Comparison of ENCODE assay signal across 8 mouse cellular contexts in genomic region chr5:110652719-110653648, GRCm38 (mm10). TPM values are rescaled to one million over a fixed set of nuclear protein-coding genes. Genes with fewer than 3 reads are reported as not detected.
DNase-seq lines count a peak whose midpoint lies in the region; ATAC-seq and TF ChIP-seq lines count a peak whose summit lies in the region.

Noc4l (minus strand) TSS chr5:110653417.
Ddx51 (plus strand) TSS chr5:110653451.

- TF ChIP-seq CTCF in kidney, adult 2 months (conservative IDR thresholded peaks at IDR 0.05; ENCODE audit: insufficient read depth, insufficient read length, low read depth, low read length), result no peak
- TF ChIP-seq CTCF in spleen, adult 2 months (IDR thresholded peaks at IDR 0.05; ENCODE audit: extremely low read depth, insufficient read depth, insufficient read length, insufficient replicate concordance), result no peak

- TF ChIP-seq POLR2A in kidney, adult 2 months (IDR thresholded peaks at IDR 0.05; ENCODE audit: low read depth, low read length), result no peak
- TF ChIP-seq POLR2A in spleen, adult 2 months (IDR thresholded peaks at IDR 0.05; ENCODE audit: low read depth, low read length), result peak; percentile 55

- H3K36me3 ChIP-seq in embryonic facial prominence, embryonic 13.5 days, result peaks cover 75% of the 10 kb centered on the region
- 0 out of 2 replicates have a peak, but pooled peaks cover 1% of the 10 kb centered on the region for H3K36me3 ChIP-seq in kidney, adult 2 months (ENCODE audit: control insufficient read depth, insufficient read depth, low read length)
- peaks cover 73% of the 10 kb centered on the region for H3K36me3 ChIP-seq in limb, embryonic 12.5 days
- H3K36me3 ChIP-seq in midbrain, embryonic 15.5 days (replicated peaks), result peaks cover 60% of the 10 kb centered on the region
- peaks cover 42% of the 10 kb centered on the region for H3K36me3 ChIP-seq in spleen, adult 2 months (ENCODE audit: control insufficient read depth, insufficient read depth, low read length)

- WGBS in embryonic facial prominence, embryonic 13.5 days, result under 1% methylated on average over 91 of the region's 91 CpGs
- WGBS in kidney, adult 2 months, result under 1% methylated on average over 91 of the region's 91 CpGs
- WGBS in limb, embryonic 12.5 days, result under 1% methylated on average over 91 of the region's 91 CpGs
- under 1% methylated on average over 91 of the region's 91 CpGs for WGBS in midbrain, embryonic 15.5 days
- WGBS in spleen, adult 2 months, result under 1% methylated on average over 91 of the region's 91 CpGs

- H3K4me2 ChIP-seq in embryonic facial prominence, embryonic 13.5 days, result peak within 1 kb of the TSS; percentile 92
- H3K4me2 ChIP-seq in limb, embryonic 12.5 days, result peak within 1 kb of the TSS; percentile 93
- H3K4me2 ChIP-seq in midbrain, embryonic 15.5 days, result peak within 1 kb of the TSS; percentile 85

- H3K4me3 ChIP-seq in embryonic facial prominence, embryonic 13.5 days, result peak within 1 kb of the TSS; percentile 96
- H3K4me3 ChIP-seq in kidney, adult 2 months (ENCODE audit: insufficient read depth, low read depth, low read length), result peak within 1 kb of the TSS; percentile 95
- peak within 1 kb of the TSS; percentile 94 for H3K4me3 ChIP-seq in limb, embryonic 12.5 days (replicated peaks)
- peak within 1 kb of the TSS; percentile 99 for H3K4me3 ChIP-seq in midbrain, embryonic 15.5 days
- H3K4me3 ChIP-seq in spleen, adult 2 months (ENCODE audit: extremely low read depth, insufficient read depth, insufficient read length), result peak within 1 kb of the TSS; percentile 98

- peak; percentile 85 for DNase-seq in 3134 (ENCODE audit: extremely low read depth, insufficient read length, low spot score)
- peak; percentile 97 for DNase-seq in adrenal gland, postnatal 36 days
- DNase-seq in heart, adult 18-20 months, result peak; percentile 93 to 95
- peak; percentile 96 for DNase-seq in kidney, adult 2 months
- DNase-seq in spleen, adult 2 months (ENCODE audit: low read depth in 1 of 2, low spot score in 2 of 2), result peak; percentile 87 to 93

- H3K4me1 ChIP-seq in embryonic facial prominence, embryonic 13.5 days, result peaks cover 17% of the 10 kb centered on the region
- peaks cover 6% of the 10 kb centered on the region for H3K4me1 ChIP-seq in kidney, adult 2 months (ENCODE audit: control insufficient read depth, insufficient read depth, low read length)
- peaks cover 15% of the 10 kb centered on the region for H3K4me1 ChIP-seq in limb, embryonic 12.5 days (replicated peaks)
- H3K4me1 ChIP-seq in midbrain, embryonic 15.5 days, result peaks cover 24% of the 10 kb centered on the region
- peaks cover 6% of the 10 kb centered on the region; the same call in 1 of the 2 replicates for H3K4me1 ChIP-seq in spleen, adult 2 months (ENCODE audit: control insufficient read depth, insufficient read depth, insufficient read length)

- ATAC-seq in embryonic facial prominence, embryonic 13.5 days (ENCODE audit: insufficient number of reproducible peaks, insufficient read depth, low FRiP score, low TSS enrichment, low read depth), result peak; percentile 66
- ATAC-seq in limb, embryonic 12.5 days (ENCODE audit: insufficient number of reproducible peaks, insufficient read depth, low FRiP score, low TSS enrichment, low read depth), result peak; percentile 77
- ATAC-seq in midbrain, embryonic 15.5 days (replicated peaks), result peak; percentile 85

- peak within 1 kb of the TSS; percentile 92 for H3K9ac ChIP-seq in embryonic facial prominence, embryonic 13.5 days
- peak within 1 kb of the TSS; percentile 83 for H3K9ac ChIP-seq in limb, embryonic 12.5 days (replicated peaks)
- H3K9ac ChIP-seq in midbrain, embryonic 15.5 days, result peak within 1 kb of the TSS; percentile 88

- no peaks in the 10 kb centered on the region for H3K9me3 ChIP-seq in embryonic facial prominence, embryonic 13.5 days
- no peaks in the 10 kb centered on the region for H3K9me3 ChIP-seq in limb, embryonic 12.5 days
- no peaks in the 10 kb centered on the region for H3K9me3 ChIP-seq in midbrain, embryonic 15.5 days

- no peak within 1 kb of the TSS for H3K27ac ChIP-seq in embryonic facial prominence, embryonic 13.5 days
- H3K27ac ChIP-seq in kidney, adult 2 months (ENCODE audit: insufficient read depth, low read depth, low read length), result no peak within 1 kb of the TSS
- H3K27ac ChIP-seq in limb, embryonic 12.5 days, result 0 out of 2 replicates have a peak within 1 kb of the TSS, but pooled peaks have one; percentile 23
- peak within 1 kb of the TSS; percentile 70 for H3K27ac ChIP-seq in midbrain, embryonic 15.5 days
- H3K27ac ChIP-seq in spleen, adult 2 months (ENCODE audit: insufficient read depth, low read length), result no peak within 1 kb of the TSS

- no peaks in the 10 kb centered on the region for H3K27me3 ChIP-seq in embryonic facial prominence, embryonic 13.5 days
- H3K27me3 ChIP-seq in kidney, adult 2 months (replicated peaks; ENCODE audit: control insufficient read depth, insufficient read depth, low read length), result no peaks in the 10 kb centered on the region
- H3K27me3 ChIP-seq in limb, embryonic 12.5 days, result no peaks in the 10 kb centered on the region
- no peaks in the 10 kb centered on the region for H3K27me3 ChIP-seq in midbrain, embryonic 15.5 days (replicated peaks)
- no peaks in the 10 kb centered on the region for H3K27me3 ChIP-seq in spleen, adult 2 months (ENCODE audit: control insufficient read depth, insufficient read depth, low read length)

RNA-seq across cellular contexts. Expression of gene Noc4l, which starts in this region (rescaled TPM):
- 10 to 100 TPM; 20.7 to 21.1 TPM for total RNA-seq in adrenal gland, postnatal 36 days (2021)
- polyA plus RNA-seq in embryonic facial prominence, embryonic 13.5 days (2015; fragmentation: Nextera tagmentation; extraction: Ambion mirVana), result 44.9 and 58.3 TPM in 2 replicates
- 10 to 100 TPM; 13.6 to 14.4 TPM for total RNA-seq in heart, adult 18-20 months (2021)
- polyA plus RNA-seq in kidney, adult 2 months (2012; rRNA removed), result 32.6 and 40.9 TPM in 2 replicates
- polyA plus RNA-seq in limb, embryonic 12.5 days (2016; fragmentation: Nextera tagmentation; extraction: Ambion mirVana), result 57.1 and 60.5 TPM in 2 replicates
- 48.1 and 50.1 TPM in 2 replicates for polyA plus RNA-seq in midbrain, embryonic 15.5 days (2015; fragmentation: Nextera tagmentation; extraction: Ambion mirVana)
- 57.6 and 82.0 TPM in 2 replicates for polyA plus RNA-seq in spleen, adult 2 months (2012; rRNA removed)

RNA-seq across cellular contexts. Expression of gene Ddx51, which starts in this region (rescaled TPM):
- total RNA-seq in adrenal gland, postnatal 36 days (2021), result 10 to 100 TPM; 20.3 to 22.8 TPM
- 27.1 and 32.0 TPM in 2 replicates for polyA plus RNA-seq in embryonic facial prominence, embryonic 13.5 days (2015; fragmentation: Nextera tagmentation; extraction: Ambion mirVana)
- 10 to 100 TPM in 1 of 2 experiments, 1 to 10 TPM in 1; 9.4 to 10.3 TPM for total RNA-seq in heart, adult 18-20 months (2021)
- 11.9 TPM in 2 replicates for polyA plus RNA-seq in kidney, adult 2 months (2012; rRNA removed)
- 34.5 and 43.1 TPM in 2 replicates for polyA plus RNA-seq in limb, embryonic 12.5 days (2016; fragmentation: Nextera tagmentation; extraction: Ambion mirVana)
- 21.0 and 22.0 TPM in 2 replicates for polyA plus RNA-seq in midbrain, embryonic 15.5 days (2015; fragmentation: Nextera tagmentation; extraction: Ambion mirVana)
- polyA plus RNA-seq in spleen, adult 2 months (2012; rRNA removed), result 18.2 and 20.4 TPM in 2 replicates

Comparison
In these comparisons a context has a peak if more than half of its experiments do, and no peak if none do; other contexts are left out.
1. H3K27ac ChIP-seq: peak in limb, embryonic 12.5 days (single experiment) and midbrain, embryonic 15.5 days (single experiment); none in embryonic facial prominence, embryonic 13.5 days (single experiment), kidney, adult 2 months (single experiment) and spleen, adult 2 months (single experiment).
2. Peak in every context shown above with its lines, with median percentiles within 50 percentile points of each other: DNase-seq, ATAC-seq, H3K4me2 ChIP-seq, H3K4me3 ChIP-seq and H3K9ac ChIP-seq.